Mouse (Mus musculus): ENCODE measurements around the gene Slc51b.

DNA sequence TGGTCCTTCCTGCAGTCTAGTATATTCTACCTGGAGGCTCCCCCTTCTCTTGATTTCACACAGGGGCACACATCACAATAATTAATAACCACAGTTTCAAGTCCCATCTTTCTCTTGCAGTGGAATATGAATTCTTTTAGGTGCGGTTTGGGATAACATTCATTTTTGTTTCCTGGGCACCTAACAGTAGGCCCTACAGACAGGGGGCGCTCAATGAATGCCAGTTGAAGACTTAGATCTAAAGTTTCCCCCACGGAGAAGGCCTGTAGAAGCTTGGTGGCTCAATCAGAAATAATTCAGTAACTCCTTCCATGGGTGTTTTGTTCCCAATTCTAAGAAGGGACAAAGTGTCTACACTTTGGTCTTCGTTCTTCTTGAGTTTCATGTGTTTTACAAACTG, 50.3 kb downstream of the Slc51b start:
- TF ChIP-seq CTCF (IDR thresholded peaks at IDR 0.05; ENCODE audit: insufficient read depth, low read length) (0 out of 2 replicates have a peak, but pooled peaks have one; percentile 15), POLR2A (IDR thresholded peaks at IDR 0.05; ENCODE audit: borderline replicate concordance, extremely low read depth, low read depth, low read length) (no peak)

Measured in lung, adult 2 months (tissue).